Mouse (Mus musculus) heart, postnatal 10 days (tissue): ENCODE results near the gene Glis1. TPM values are rescaled to one million over a fixed set of nuclear protein-coding genes. Genes with fewer than 3 reads are reported as not detected.
"Not testable (repeated sequence)": the region's sequence is repeated elsewhere in the genome, so short reads cannot be mapped to it uniquely, and the experiment has no call there.

ENCODE experiments used
- DNase-seq, 2 experiments: peaks; one replicate each; pipeline ENCODE4 v3.0.0; 2021
- intact Hi-C: fragments of 180-260 bp; cut with DNase I; formaldehyde crosslinking; loops from one replicate; pipeline ENCODE4 v1.15.1; 2025
- total RNA-seq, 2 experiments: library from RNA; stranded (reverse); gene quantifications; 2 replicates each; pipeline ENCODE4 v1.2.3; 2021

The Glis1 gene
- total RNA-seq, 2 experiments from 2014 or later = 0.38 TPM; not detected in 1

DNA sequence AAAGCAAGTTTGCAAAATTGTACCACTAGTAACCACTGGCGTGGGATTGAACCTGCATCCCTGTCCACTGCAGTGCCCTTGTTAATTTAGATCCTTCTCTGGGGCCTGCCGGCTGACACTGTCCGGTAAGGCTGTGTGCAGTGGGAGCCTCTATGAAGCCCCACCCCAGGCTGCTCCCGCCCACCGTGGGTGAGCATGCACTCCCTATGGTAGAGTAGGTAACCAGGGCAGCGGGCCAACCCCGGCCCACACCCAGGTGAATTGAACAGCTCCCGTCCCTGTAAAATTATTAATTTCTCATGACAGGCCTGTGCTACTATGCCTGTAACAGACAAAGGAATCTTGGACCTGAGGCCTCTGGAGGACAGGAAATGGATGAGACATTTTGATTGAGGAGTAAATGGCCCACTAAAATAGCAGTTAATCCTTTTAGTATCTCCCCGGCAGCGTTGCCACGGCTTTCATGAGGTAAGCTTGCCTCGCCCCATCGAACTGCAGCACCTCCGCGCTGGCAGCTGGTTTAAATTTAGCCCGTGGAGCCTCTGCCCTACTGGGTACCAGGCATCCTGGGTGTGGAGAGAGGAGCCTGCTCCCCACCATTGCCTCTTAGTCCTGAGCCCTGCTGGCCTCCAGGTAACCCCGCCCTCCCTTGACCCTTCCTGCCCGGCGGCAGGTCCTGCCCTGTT lies 136.1 kb downstream of the Glis1 start:
- DNase-seq = no peak
- intact Hi-C loops = no loop called here

GRCm38 (mm10) chr4:107575781-107576180 lies 141.4 kb downstream of the Glis1 start:
- intact Hi-C loops = no loop called here

GRCm38 (mm10) chr4:107576742-107577141 lies 142.4 kb downstream of the Glis1 start:
- DNase-seq = peak in 1 of 2 experiments; percentile 17
- intact Hi-C loops = no loop called here

More at GRCm38 (mm10) chr4:107575781-107576180, 141.4 kb downstream of the Glis1 start:
- DNase-seq = no peak

DNA sequence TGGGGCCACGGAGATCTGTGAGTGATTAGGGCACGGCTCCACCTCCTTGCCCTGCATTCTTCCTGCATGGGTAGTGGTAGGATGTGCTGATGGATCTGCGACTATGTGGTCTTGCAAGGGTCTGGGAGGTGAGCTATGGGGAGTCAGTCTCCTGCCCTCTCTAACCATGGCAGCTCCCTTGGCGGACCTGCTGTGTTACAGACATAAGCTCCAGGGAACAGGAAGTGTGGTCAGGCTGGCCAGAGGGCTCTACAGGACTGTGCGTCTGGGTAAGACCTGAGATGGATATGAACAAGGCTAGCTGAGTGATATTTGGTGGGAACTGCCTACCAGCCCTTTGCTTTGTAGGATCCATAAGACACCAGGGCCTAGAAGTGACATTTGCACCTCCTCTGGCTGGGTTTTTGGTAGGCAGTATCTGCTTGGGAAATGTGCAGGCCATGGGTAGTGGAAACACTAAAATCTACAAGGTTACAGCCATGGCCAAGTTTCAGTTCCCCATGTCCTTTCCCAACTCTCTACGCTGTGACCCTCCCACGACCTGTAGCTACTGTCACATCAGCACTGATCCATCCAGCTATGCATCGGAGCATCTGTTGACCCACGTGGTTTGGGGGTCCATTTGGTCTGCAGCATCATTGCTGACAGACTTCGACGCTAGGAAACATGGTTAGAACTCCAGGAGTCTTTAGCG lies 142.9 kb downstream of the Glis1 start:
- DNase-seq = peak in 1 of 2 experiments; percentile 9
- intact Hi-C loops = no loop called here

- intact Hi-C loops = no loop called here
- no peak for DNase-seq
Measured at GRCm38 (mm10) chr4:107580883-107581282, 146.5 kb downstream of the Glis1 start.

- no peak for DNase-seq
- intact Hi-C loops = no loop called here
Measured at GRCm38 (mm10) chr4:107586391-107586790, 152.0 kb downstream of the Glis1 start.

DNA sequence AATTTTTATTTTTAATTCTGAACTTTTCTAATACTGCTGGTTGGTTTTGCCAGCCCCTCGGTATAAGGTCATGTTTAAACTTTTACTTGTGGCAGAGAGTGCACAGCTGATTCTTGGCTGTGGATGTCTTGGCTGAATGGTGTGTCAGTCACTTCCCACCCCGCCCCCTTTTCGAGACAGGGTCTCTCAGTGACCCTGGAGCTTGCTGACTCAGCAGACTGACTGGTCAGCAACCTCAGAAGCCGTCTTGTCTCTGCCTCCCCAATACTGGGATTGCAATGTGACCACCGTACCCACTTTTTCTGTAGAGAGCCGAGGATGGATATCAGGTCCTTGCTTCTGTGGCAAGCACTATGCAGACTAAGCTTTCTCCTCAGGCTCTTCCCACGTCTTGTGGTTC lies 154.2 kb downstream of the Glis1 start:
- DNase-seq = no peak
- intact Hi-C loops = no loop called here

- intact Hi-C loops = no loop called here
- no peak for DNase-seq
Measured at GRCm38 (mm10) chr4:107589046-107589445, 154.7 kb downstream of the Glis1 start.

DNA sequence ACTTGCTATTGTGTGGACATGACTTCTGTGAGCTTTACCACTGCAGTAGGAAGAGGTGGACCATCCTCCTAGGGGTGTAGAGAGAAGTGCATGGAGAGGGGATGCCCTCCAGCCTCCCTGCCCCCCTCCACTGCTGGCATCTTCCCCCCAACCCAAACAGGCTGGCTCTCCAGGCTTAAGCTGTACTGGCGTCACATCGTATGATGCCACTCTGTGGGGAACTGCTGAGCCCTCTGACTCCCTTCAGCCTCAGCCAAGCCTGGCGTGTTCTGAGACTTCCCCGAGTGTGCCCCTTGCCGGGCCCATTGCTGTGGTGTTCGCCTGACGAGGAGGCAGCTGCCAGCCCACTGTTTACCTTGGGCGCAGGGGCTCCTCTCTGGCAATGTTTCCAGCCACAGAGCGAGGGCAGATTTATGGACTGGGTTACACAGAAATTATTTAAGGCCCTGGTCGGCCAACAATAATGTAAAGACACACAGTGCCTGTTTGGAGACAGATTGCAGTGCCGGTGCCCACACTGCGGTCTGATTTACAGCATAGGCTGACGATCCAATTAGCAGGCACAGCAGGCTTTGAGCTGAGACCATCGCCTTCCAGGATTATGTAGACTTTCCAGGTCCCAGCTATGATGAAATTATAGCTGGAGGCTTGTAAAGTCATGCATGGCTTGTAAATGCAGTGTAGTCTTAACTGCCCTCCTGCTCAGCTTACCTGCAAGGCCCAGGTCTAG lies 156.6 kb downstream of the Glis1 start:
- DNase-seq = no peak
- intact Hi-C loops = no loop called here

GRCm38 (mm10) chr4:107593426-107593825 lies 159.0 kb downstream of the Glis1 start:
- intact Hi-C loops = no loop called here
- no peak for DNase-seq

- intact Hi-C loops = no loop called here
- no peak for DNase-seq
Measured at GRCm38 (mm10) chr4:107597226-107597897, 163.0 kb downstream of the Glis1 start.

DNA sequence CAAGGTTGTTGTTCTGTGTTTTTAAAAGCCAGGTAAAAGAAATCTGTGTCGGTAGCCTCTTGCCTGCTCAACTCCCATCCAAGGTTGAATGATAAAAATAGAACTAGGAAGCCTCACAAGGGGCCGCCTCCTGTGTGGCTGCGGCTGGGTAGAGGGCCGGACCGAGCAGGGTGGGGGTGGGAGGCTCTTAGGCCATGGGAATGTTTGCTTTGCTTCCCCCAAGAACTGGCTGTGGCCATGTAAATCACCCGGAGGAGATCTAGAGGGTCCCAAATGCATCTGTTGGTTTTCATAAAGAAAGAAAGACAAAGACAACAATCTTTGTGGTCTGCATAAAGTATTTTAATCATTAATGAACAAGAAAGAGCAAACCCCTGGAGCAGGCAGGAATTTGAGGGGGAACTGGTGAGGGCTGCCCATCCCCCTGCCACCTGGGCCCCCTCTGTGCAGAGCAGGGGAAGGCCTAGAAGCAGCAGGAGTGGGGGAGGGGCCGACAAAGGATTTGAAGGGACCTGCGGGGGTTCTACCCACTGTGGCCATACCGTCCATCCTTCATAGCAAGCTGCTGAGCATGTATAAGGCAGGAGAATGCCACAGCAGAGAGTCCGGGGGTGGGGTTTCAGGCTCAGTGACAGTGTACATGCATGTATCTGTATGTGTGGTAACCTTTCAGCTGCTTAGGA lies 163.6 kb downstream of the Glis1 start:
- intact Hi-C loops = no loop called here
- DNase-seq = no peak

DNA sequence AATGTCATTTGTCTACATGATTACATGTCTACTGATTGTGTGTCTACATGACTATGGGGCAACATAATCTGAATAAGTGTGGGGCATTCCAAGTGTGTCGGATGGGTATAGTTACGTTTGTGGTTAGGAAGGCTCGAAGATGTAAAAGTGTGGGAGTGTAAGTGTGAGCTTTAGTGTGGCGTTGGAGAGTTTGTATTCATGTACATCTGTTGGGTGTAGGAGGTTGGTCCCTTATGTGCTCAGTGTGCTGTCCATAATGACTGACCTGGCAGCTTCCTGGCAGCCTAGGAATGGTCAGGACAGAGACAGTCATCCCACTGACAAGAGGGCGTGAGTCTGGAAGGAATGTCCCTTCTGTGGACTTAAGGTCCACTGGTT lies 164.2 kb downstream of the Glis1 start:
- intact Hi-C loops = not testable (repeated sequence)

DNA sequence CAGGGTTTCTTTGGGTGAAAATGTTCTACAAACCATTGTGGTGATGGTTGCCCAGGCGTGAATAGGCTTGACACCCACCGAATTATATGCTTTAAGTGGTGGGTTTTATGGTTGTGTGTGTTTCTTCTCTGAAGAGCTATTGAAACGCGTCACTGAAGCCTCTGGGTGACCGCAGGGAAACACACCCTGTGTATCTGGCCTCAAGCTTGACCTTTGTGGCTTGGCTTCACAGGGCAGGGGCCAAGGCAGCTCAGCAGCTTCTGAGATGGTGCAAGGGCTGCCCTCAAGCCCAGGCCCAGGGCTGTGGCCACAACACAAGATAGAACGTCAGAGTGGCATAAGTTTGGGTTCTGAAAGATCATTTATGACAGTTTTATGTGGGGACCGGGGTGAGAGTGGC lies 167.9 kb downstream of the Glis1 start:
- DNase-seq = no peak
- intact Hi-C loops = no loop called here

More for the DNA sequence above, 164.2 kb downstream of the Glis1 start:
- DNase-seq = not testable (repeated sequence)

DNA sequence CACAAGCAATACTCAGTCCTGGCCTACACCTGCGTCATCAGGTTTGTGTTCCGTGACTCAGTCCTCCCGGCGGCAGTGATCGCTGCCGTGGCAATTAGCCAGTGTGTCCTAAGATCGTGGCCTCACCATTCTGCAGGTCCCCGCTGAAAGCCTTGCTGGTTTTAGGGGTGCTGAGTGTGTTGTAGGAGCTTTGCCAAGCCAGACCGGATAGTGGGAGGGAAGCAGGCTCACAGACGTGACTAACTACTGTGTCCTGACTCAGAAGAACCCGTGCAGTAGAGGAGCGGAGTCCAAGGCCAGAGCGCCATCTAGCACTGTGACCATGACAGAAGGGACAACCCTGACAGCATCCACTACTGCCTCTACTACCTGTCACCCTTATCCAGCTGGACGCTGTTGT lies 168.4 kb downstream of the Glis1 start:
- DNase-seq = peak; percentile 19 to 23
- intact Hi-C loops = no loop called here

- intact Hi-C loops = no loop called here
- no peak for DNase-seq
Measured at GRCm38 (mm10) chr4:107603208-107603607, 168.8 kb downstream of the Glis1 start.

DNA sequence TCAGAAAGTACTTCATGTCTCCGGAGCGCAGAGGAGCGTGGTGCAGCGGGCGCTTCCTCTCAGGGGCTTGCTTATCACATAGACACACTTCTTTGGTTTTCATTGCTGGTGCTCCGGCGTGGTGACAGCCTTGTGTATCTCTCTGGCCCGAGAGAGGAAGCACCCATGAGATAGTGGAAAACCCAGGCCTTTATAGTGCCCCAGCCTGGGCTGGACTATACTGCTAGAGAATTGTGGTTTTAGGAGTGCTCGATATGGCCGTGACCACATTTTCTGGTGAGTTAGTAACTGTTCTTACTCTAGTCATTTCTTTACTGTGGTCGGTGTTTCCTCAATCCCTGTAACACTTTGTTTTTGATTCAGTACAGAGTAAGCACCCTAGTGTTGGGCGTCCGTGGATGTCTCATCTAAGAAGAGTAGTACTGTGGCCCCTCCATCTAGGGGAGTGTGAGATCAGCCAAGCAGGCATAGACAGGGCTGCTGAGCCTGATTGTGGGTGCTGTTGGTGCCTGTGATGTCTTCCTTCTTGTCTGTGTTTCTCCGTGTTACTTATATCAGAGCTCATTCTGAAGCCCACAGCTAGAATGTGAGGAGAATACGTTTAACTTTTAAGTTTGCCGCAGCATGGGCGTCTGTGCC lies 171.7 kb downstream of the Glis1 start:
- DNase-seq = no peak

DNA sequence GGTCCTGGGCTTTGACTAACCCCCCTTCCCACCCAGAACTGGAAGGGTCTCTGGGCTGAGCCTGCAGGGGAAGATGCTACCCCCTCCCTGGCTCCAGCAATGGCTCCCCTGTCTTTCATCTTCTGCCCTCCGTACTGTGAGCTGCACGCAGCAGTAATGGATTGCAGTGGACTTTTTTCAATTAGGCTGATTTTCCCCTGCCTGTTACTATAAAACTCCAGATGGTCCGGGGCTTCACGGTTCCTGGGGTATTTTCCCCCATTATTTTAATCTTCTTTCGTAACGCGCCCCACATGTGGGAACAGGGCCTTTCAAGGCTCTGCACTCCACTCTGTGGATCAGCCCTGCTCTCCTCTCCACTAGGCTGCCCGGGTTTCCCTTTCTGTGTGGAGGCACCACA lies 175.4 kb downstream of the Glis1 start:
- no peak for DNase-seq
- intact Hi-C loops = no loop called here

More for the DNA sequence above, 171.7 kb downstream of the Glis1 start:
- intact Hi-C loops = no loop called here

DNA sequence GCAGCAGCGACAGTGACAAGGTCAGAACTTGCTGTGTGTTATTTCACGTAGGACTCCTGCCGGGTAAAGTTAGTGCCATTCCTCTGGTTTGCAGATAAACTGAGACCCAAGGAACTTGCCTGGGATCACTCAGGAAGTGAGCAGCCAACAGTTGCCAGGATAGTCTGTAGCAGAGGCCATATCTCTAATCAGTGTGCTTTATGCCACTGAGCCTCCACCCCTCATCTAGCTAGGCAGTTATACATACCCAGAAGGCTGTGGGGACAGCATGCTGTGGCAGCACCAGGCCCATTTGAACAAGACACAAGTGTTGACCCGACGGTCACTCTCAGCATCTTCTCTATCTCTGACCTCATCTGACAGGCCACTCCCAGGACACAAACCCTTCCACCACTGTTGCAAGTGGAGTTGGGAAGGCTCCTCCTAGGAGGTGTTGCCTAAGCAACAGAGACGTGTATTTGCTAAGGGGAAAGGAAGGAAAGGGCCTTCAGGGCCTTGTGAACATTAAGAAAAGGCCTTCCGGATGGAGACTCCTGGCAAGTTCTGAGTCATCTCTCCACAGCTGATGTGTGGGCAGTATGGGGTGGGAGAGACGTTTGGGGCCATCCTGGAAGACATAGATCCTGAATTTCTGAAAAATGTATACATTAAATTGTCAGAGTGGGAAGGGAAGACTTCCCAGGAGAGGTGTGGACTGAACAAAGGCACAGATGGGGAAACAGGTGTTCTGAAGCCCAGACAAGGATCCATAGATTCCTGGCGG lies 177.7 kb downstream of the Glis1 start:
- intact Hi-C loops = no loop called here
- no peak for DNase-seq
